In the genomic region with DNA sequence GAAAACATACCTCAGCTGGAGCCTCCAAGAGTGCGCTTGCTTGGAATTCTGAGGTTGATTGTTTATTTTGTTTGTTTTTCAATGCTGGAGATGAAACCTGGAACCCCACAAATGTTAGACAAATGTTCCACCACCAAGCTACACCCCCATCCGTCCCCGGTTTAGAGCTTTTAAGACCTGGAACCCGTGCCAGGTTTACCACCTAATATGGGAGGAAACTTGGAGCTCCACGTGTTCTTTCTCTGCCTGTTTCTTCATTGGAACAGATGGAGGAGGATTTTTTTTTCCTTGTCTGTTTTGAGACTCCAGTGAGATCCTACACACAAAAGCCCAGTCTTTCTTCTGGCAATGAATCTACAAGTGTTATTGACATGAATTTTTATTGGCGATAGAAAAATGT, we compare ENCODE assay signal across 21 mouse cellular contexts. TPM values are rescaled to one million over a fixed set of nuclear protein-coding genes. Genes with fewer than 3 reads are reported as not detected.
A peak's percentile ranks its signal among the peaks of the same experiment; 100 is the strongest.
DNase-seq lines count a peak whose midpoint lies in the region; ATAC-seq and TF ChIP-seq lines count a peak whose summit lies in the region.
"Had no signal": no experiment of that assay in that cellular context is flagged by ENCODE, and none has a peak within 500 bp of the region (broad histone marks: within the 10 kb centered on the region; RNA-seq: fewer than 3 reads in every experiment).

No protein-coding gene starts in this region.

- H3K4me3 ChIP-seq in cortical plate, adult 2 months (ENCODE audit: insufficient read depth, low read length) = no peak overlapping the region
- no peak overlapping the region for H3K4me3 ChIP-seq in kidney, embryonic 16.5 days (ENCODE audit: low read length)
- H3K4me3 ChIP-seq: embryonic facial prominence, embryonic 12.5 days; forebrain, embryonic 15.5 days; heart, embryonic 13.5 days; hindbrain, embryonic 15.5 days had no signal

- intact Hi-C loops in left cerebral cortex, postnatal 4 days (cut with DNase I) = no loop called here

- H3K4me1 ChIP-seq in cortical plate, adult 2 months (ENCODE audit: control insufficient read depth, insufficient read depth, low read length) = peaks cover 16% of the 10 kb centered on the region
- H3K4me1 ChIP-seq in kidney, embryonic 16.5 days (ENCODE audit: insufficient read depth, low read length) = 0 out of 2 replicates have a peak, but pooled peaks cover 5% of the 10 kb centered on the region
- H3K4me1 ChIP-seq: hindbrain, embryonic 15.5 days had no signal

- TF ChIP-seq CTCF in cortical plate, adult 2 months (IDR thresholded peaks at IDR 0.05; ENCODE audit: extremely low read depth, insufficient read depth, low read length) = no peak

- TF ChIP-seq POLR2A in cortical plate, adult 2 months (IDR thresholded peaks at IDR 0.05; ENCODE audit: extremely low read depth, insufficient read depth, low read length) = no peak

- H3K4me2 ChIP-seq in kidney, embryonic 16.5 days (replicated peaks; ENCODE audit: low read depth, low read length) = no peak overlapping the region
- H3K4me2 ChIP-seq: embryonic facial prominence, embryonic 12.5 days; forebrain, embryonic 15.5 days; heart, embryonic 13.5 days; hindbrain, embryonic 15.5 days had no signal

- no peaks in the 10 kb centered on the region for H3K27me3 ChIP-seq in kidney, embryonic 16.5 days (ENCODE audit: insufficient read depth, low read length)
- H3K27me3 ChIP-seq: forebrain, embryonic 15.5 days; heart, embryonic 13.5 days; hindbrain, embryonic 15.5 days; Patski had no signal

- H3K36me3 ChIP-seq in kidney, embryonic 16.5 days (ENCODE audit: insufficient read depth, low read length) = no peaks in the 10 kb centered on the region
- H3K36me3 ChIP-seq: embryonic facial prominence, embryonic 12.5 days; forebrain, embryonic 15.5 days; heart, embryonic 13.5 days; hindbrain, embryonic 15.5 days had no signal

- H3K9ac ChIP-seq in kidney, embryonic 16.5 days (replicated peaks; ENCODE audit: low read length) = no peak overlapping the region
- H3K9ac ChIP-seq: embryonic facial prominence, embryonic 12.5 days; forebrain, embryonic 15.5 days; heart, embryonic 13.5 days; hindbrain, embryonic 15.5 days had no signal

- peak; percentile 46 to 62 for DNase-seq in frontal cortex, postnatal 36 days (ENCODE audit: low spot score in 2 of 2)
- DNase-seq in frontal cortex, postnatal 14 days (ENCODE audit: low spot score in 2 of 2) = no peak
- DNase-seq in left cerebral cortex, adult 11 months (ENCODE audit: low spot score) = peak; percentile 36
- no peak for DNase-seq in left cerebral cortex, postnatal 4 days
- DNase-seq in right cerebral cortex, adult 18-20 months = peak; percentile 61
- DNase-seq in right cerebral cortex, postnatal 4 days = no peak
- DNase-seq: adrenal gland, postnatal 14 days; cerebellum, adult 2 months; cerebellum, postnatal 14 days; gastrocnemius, postnatal 36 days; heart, adult 11 months; heart, postnatal 36 days had no signal

- H3K27ac ChIP-seq in cortical plate, adult 2 months (ENCODE audit: insufficient read depth, low read length) = peak overlapping the region; percentile 75; the same call in 1 of the 2 replicates
- H3K27ac ChIP-seq in kidney, embryonic 16.5 days (ENCODE audit: low read length) = no peak overlapping the region
- H3K27ac ChIP-seq: embryonic facial prominence, embryonic 12.5 days; forebrain, embryonic 15.5 days; heart, embryonic 13.5 days; hindbrain, embryonic 15.5 days had no signal

- peaks cover 3% of the 10 kb centered on the region; the same call in 1 of the 2 replicates for H3K9me3 ChIP-seq in kidney, embryonic 16.5 days (ENCODE audit: low read length)
- H3K9me3 ChIP-seq: embryonic facial prominence, embryonic 12.5 days; forebrain, embryonic 15.5 days; heart, embryonic 13.5 days; hindbrain, embryonic 15.5 days had no signal

- WGBS in kidney, embryonic 16.5 days = 86% methylated on average over 6 of the region's 6 CpGs

- no peak for ATAC-seq in kidney, embryonic 16.5 days (ENCODE audit: low FRiP score, low TSS enrichment)
- ATAC-seq: activated CD4-positive, CD25-positive, alpha-beta regulatory T cell, adult 4 months; forebrain, embryonic 15.5 days; Patski had no signal

RNA-seq across cellular contexts. Expression of a gene that starts 30.2 kb away (rescaled TPM):
- total RNA-seq in left cerebral cortex, postnatal 4 days (2021) = 10 to 100 TPM; 24.8 to 30.1 TPM
- 142 and 171 TPM in 2 replicates for polyA plus RNA-seq in cortical plate, adult 2 months (2012; rRNA removed)
- 2.4 and 2.6 TPM in 2 replicates for polyA plus RNA-seq in kidney, embryonic 16.5 days (2015; fragmentation: Nextera tagmentation; extraction: Ambion mirVana)
- total RNA-seq: common myeloid progenitor, adult 5-6 weeks had no signal

Comparison
In these comparisons a context has a peak if more than half of its experiments do, and no peak if none do; other contexts are left out.
1. DNase-seq: peak in frontal cortex, postnatal 36 days (2 of 2), left cerebral cortex, adult 11 months (single experiment) and right cerebral cortex, adult 18-20 months (single experiment); none in frontal cortex, postnatal 14 days (0 of 2), left cerebral cortex, postnatal 4 days (single experiment) and right cerebral cortex, postnatal 4 days (single experiment).
2. RNA of a gene that starts 30.2 kb away (polyA plus RNA-seq): 142 to 171 TPM in cortical plate, adult 2 months; 2.4 to 2.6 TPM in kidney, embryonic 16.5 days; every median in the first group is over 10 times any median in the second.